Mouse (Mus musculus) thymus, adult 2 months (tissue): ENCODE measurements around the gene Hadha.

Experiments used
- CTCF ChIP-seq: fragments of 200-500 bp; IDR thresholded peaks from 2 replicates; pipeline ENCODE4 v1.5.1; 2012; ENCODE audit warnings: mild to moderate bottlenecking, control low read depth, low read length, moderate library complexity, borderline replicate concordance; ENCODE audit not compliant: control insufficient read depth, poor library complexity, insufficient read depth; ENCODE audit errors: extremely low read depth
- POLR2A ChIP-seq: fragments of 200-500 bp; IDR thresholded peaks from 2 replicates; pipeline ENCODE4 v1.6.1; 2012; ENCODE audit warnings: mild to moderate bottlenecking, low read length, control low read depth, moderate library complexity; ENCODE audit not compliant: control insufficient read depth, poor library complexity, insufficient read depth; ENCODE audit errors: extremely low read depth

GRCm38 (mm10) chr5:30202221-30202620, 47.3 kb upstream of the Hadha start:
- no peak for TF ChIP-seq POLR2A
- TF ChIP-seq CTCF: no peak
